Mouse (Mus musculus): ENCODE measurements around the gene Zfp618. TPM values are rescaled to one million over a fixed set of nuclear protein-coding genes. Genes with fewer than 3 reads are reported as not detected.

Zfp618 gene
- polyA plus RNA-seq, 1 experiment from 2014 or later, result 29.7 TPM

DNA sequence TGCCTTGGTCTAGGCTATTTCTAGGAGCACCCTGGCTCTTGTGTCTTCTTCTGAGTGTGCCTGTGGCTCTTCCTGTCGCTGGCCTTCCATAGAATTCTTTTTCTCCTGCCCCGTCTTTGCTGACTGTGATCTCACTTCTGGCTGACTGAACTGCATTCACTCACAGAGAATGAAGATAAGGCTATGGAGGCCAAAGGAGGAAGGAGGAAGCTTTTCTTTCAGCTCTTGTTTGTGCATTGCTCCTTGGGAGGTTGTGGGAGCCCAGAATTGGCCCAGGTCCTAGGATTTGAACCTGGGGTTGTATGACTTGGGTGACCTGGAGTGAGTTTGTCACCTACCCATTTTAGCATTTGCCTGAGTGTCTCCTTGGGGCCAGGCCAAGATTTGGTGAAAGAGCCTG, 72.9 kb downstream of the Zfp618 start:
- Histone ChIP-seq H3K4me3 (ENCODE audit: low read depth, low read length) (no peak overlapping the region), H3K27ac (replicated peaks; ENCODE audit: low read depth, low read length) (no peak overlapping the region), H3K27me3 (ENCODE audit: control insufficient read depth, insufficient read depth, low read length) (no peaks in the 10 kb centered on the region), H3K4me1 (ENCODE audit: control insufficient read depth, insufficient read depth, low read length) (peaks cover 9% of the 10 kb centered on the region), H3K9me3 (ENCODE audit: control insufficient read depth, low read length) (no peaks in the 10 kb centered on the region), H3K9ac (ENCODE audit: low read length) (no peak overlapping the region), H3K4me2 (ENCODE audit: low read depth, severe bottlenecking) (no peak overlapping the region), H3K36me3 (ENCODE audit: control insufficient read depth, insufficient read depth, low read length) (peaks cover 2% of the 10 kb centered on the region; the same call in 1 of the 2 replicates)
- DNase-seq (ENCODE audit: low spot score), result no peak
- no peak for ATAC-seq (ENCODE audit: insufficient number of reproducible peaks, low FRiP score, low TSS enrichment, low read depth)
- WGBS, result 83% methylated on average over 2 of the region's 2 CpGs

DNA sequence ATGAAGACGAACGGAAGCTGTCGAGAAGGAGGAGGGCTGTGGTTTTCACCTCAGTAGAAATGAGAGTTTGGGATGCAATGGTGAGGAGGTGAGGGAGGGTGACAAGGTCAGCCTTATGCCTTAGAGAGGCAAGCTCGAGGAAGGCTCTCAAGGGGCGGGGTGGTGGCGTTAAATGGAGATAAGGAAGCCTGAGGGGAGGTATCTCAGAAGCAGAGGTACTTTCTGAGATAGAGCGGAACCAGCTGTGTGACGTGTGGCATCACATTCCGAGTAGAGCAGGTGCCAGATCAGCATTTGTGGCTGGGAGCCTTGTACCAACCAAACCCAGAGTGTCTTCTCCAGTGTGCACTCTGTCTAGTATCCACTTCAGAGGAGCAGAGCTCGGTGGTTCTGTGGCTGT, 73.6 kb downstream of the Zfp618 start:
- peaks cover 9% of the 10 kb centered on the region for H3K4me1 ChIP-seq (ENCODE audit: control insufficient read depth, insufficient read depth, low read length)
- H3K9me3 ChIP-seq (ENCODE audit: control insufficient read depth, low read length), result no peaks in the 10 kb centered on the region
- WGBS, result 90% methylated on average over 10 of the region's 10 CpGs

DNA sequence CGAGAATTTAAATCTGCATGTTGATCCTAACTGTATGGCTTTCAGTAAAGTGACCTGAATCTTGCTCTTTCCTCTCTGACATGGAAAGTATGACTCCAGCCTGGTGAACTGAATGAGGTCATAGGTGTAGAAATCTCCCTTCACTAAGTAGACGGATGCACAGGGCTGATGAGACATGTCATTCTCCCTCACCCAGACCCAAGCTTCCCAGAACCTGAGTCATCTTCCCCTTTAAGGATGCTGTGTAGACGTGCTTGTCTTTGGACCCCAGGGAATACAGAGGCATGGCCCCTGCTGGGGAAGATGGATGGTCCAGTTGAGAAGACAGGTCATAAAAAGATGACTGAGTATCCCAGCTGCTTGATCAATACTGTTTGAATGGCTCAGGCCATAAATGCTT, 83.2 kb downstream of the Zfp618 start:
- Histone ChIP-seq H3K4me2 (ENCODE audit: low read depth, severe bottlenecking) (no peak overlapping the region), H3K27ac (replicated peaks; ENCODE audit: low read depth, low read length) (no peak overlapping the region), H3K36me3 (ENCODE audit: control insufficient read depth, insufficient read depth, low read length) (no peaks in the 10 kb centered on the region), H3K9me3 (ENCODE audit: control insufficient read depth, low read length) (no peaks in the 10 kb centered on the region), H3K9ac (ENCODE audit: low read length) (no peak overlapping the region), H3K4me3 (ENCODE audit: low read depth, low read length) (no peak overlapping the region), H3K4me1 (ENCODE audit: control insufficient read depth, insufficient read depth, low read length) (peaks cover 21% of the 10 kb centered on the region), H3K27me3 (ENCODE audit: control insufficient read depth, insufficient read depth, low read length) (no peaks in the 10 kb centered on the region)
- DNase-seq (ENCODE audit: low spot score) (no peak), ATAC-seq (ENCODE audit: insufficient number of reproducible peaks, low FRiP score, low TSS enrichment, low read depth) (no peak)
- WGBS, result 89% methylated on average over 3 of the region's 3 CpGs

More for the DNA sequence above, 73.6 kb downstream of the Zfp618 start:
- Histone ChIP-seq H3K4me3 (ENCODE audit: low read depth, low read length) (no peak overlapping the region), H3K27ac (replicated peaks; ENCODE audit: low read depth, low read length) (no peak overlapping the region), H3K27me3 (ENCODE audit: control insufficient read depth, insufficient read depth, low read length) (no peaks in the 10 kb centered on the region), H3K9ac (ENCODE audit: low read length) (no peak overlapping the region), H3K4me2 (ENCODE audit: low read depth, severe bottlenecking) (no peak overlapping the region), H3K36me3 (ENCODE audit: control insufficient read depth, insufficient read depth, low read length) (peaks cover 2% of the 10 kb centered on the region; the same call in 1 of the 2 replicates)
- DNase-seq (ENCODE audit: low spot score) (no peak), ATAC-seq (ENCODE audit: insufficient number of reproducible peaks, low FRiP score, low TSS enrichment, low read depth) (no peak)

DNA sequence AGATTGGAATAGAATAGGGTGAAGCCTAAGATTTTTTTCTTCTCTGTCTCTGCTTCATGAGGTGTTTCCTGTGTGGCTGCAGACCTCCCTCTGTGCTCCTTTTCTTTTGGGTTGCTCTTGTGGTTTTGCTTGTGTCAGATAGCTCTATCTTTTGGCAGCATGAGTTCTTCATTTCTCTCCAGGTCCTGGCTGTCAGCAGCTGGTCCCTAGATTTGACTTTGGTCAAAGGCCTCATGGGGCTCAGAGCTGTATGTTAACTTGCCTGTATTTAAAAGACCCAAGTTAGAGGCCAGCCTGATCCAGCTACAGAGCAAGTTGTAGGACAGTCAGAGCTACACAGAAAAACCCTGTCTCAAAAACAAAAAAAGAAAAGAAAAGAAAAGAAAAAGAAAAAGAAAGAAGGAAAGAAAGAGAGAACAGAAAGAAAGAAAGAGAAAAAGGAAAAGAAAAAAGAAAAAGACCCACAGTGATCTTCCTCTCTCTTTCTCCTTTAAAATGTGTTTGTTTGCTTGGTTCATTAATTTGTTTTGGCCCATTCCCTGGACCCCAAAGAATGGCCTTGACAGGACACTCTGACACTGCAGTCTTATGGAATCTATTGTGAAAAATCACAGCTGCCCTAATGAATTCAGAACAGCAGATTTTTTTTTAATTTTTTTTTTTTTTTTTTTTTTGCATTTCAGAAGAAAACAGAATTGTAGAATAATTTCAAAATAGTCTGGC, 84.4 kb downstream of the Zfp618 start:
- ATAC-seq (ENCODE audit: insufficient number of reproducible peaks, low FRiP score, low TSS enrichment, low read depth), result no peak
- H3K36me3 ChIP-seq (ENCODE audit: control insufficient read depth, insufficient read depth, low read length), result no peaks in the 10 kb centered on the region
- peaks cover 24% of the 10 kb centered on the region for H3K4me1 ChIP-seq (ENCODE audit: control insufficient read depth, insufficient read depth, low read length)
- no peak overlapping the region for H3K9ac ChIP-seq (ENCODE audit: low read length)
- no peak overlapping the region for H3K4me2 ChIP-seq (ENCODE audit: low read depth, severe bottlenecking)
- no peak overlapping the region for H3K27ac ChIP-seq (replicated peaks; ENCODE audit: low read depth, low read length)
- no peaks in the 10 kb centered on the region for H3K9me3 ChIP-seq (ENCODE audit: control insufficient read depth, low read length)
- no peak overlapping the region for H3K4me3 ChIP-seq (ENCODE audit: low read depth, low read length)
- DNase-seq (ENCODE audit: low spot score), result no peak
- H3K27me3 ChIP-seq (ENCODE audit: control insufficient read depth, insufficient read depth, low read length), result no peaks in the 10 kb centered on the region

DNA sequence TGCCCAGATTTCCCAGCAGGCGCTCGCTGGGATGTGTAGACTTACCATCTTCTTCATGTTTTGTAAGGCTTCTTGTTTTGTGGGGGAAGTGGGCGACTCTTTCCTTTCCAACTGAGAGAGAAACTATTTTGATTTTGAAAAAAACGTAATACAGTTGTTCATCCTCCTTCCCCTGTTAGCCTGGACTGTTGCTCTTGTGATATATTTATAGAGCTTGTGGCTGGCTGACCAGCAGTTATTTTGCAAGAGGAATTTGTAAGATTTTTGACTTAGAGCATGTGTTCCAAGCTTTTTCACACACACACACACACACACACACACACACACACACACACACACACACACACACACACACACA, 84.9 kb downstream of the Zfp618 start:
- Histone ChIP-seq H3K9ac (ENCODE audit: low read length) (no peak overlapping the region), H3K4me1 (ENCODE audit: control insufficient read depth, insufficient read depth, low read length) (peaks cover 24% of the 10 kb centered on the region), H3K4me3 (ENCODE audit: low read depth, low read length) (no peak overlapping the region), H3K27me3 (ENCODE audit: control insufficient read depth, insufficient read depth, low read length) (no peaks in the 10 kb centered on the region), H3K27ac (replicated peaks; ENCODE audit: low read depth, low read length) (no peak overlapping the region), H3K9me3 (ENCODE audit: control insufficient read depth, low read length) (no peaks in the 10 kb centered on the region), H3K4me2 (ENCODE audit: low read depth, severe bottlenecking) (no peak overlapping the region), H3K36me3 (ENCODE audit: control insufficient read depth, insufficient read depth, low read length) (no peaks in the 10 kb centered on the region)
- no peak for ATAC-seq (ENCODE audit: insufficient number of reproducible peaks, low FRiP score, low TSS enrichment, low read depth)
- no peak for DNase-seq (ENCODE audit: low spot score)
- WGBS, result 89% methylated on average over 4 of the region's 4 CpGs

DNA sequence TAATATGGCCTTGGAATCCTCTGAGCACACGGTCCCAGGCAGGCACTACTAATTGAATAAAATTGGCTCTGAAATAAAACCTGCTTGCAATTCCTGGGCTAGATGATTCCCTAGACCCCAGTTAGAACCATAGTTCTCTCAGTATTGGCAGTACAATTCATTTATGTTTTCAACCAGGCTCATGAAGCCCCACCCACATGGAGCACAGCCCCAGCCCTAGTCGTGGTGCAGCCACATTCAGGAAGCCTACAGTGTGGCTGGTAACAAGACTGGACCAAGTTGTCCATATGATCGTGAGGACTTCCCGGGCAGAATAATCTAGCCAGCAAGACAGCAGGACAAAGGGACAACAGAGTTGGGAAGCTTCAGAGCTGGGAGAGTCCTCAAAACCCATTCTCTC, 85.6 kb downstream of the Zfp618 start:
- H3K4me1 ChIP-seq (ENCODE audit: control insufficient read depth, insufficient read depth, low read length), result peaks cover 24% of the 10 kb centered on the region
- WGBS, result 81% methylated on average over 4 of the region's 4 CpGs
- no peaks in the 10 kb centered on the region for H3K36me3 ChIP-seq (ENCODE audit: control insufficient read depth, insufficient read depth, low read length)
- no peak overlapping the region for H3K27ac ChIP-seq (replicated peaks; ENCODE audit: low read depth, low read length)
- H3K9ac ChIP-seq (ENCODE audit: low read length), result no peak overlapping the region
- ATAC-seq (ENCODE audit: insufficient number of reproducible peaks, low FRiP score, low TSS enrichment, low read depth) (no peak), DNase-seq (ENCODE audit: low spot score) (no peak)
- no peaks in the 10 kb centered on the region for H3K9me3 ChIP-seq (ENCODE audit: control insufficient read depth, low read length)
- H3K27me3 ChIP-seq (ENCODE audit: control insufficient read depth, insufficient read depth, low read length), result no peaks in the 10 kb centered on the region
- no peak overlapping the region for H3K4me3 ChIP-seq (ENCODE audit: low read depth, low read length)
- H3K4me2 ChIP-seq (ENCODE audit: low read depth, severe bottlenecking), result no peak overlapping the region

DNA sequence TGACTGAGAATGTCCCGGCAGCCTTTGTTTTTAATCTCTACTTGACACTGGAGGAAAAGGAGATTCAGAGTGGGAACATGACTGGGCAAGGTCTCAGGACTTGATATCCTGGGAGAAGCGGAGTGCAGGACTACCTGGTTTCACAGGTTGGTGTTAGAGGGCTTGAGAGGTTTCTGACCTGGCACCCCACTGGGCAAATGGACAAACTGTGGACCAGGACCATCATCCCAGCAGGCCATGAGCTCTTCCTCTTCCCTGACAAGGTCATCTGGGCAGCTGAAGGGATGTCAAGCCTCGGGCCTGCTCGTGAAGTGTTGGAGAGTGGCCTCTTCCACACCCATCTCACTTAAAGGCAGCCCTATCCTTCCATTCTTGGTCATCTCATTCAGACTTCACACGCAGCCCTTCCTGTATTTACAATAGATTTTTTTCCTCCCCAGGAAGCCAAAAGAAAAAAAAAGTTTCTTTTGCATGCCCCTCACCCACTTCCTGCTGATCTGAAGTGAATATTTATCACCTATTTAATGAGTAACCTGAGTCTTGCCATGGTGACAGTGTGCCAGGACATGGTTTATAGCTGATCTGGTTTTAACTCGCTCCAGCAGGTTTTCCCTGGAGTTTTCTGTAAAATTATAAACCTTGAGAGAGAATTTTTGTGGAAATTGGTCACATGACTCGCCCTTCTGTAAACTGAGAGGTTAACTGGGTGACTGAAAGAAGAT, 86.7 kb downstream of the Zfp618 start:
- H3K9ac ChIP-seq (ENCODE audit: low read length), result no peak overlapping the region
- H3K4me3 ChIP-seq (ENCODE audit: low read depth, low read length), result no peak overlapping the region
- peaks cover 30% of the 10 kb centered on the region for H3K4me1 ChIP-seq (ENCODE audit: control insufficient read depth, insufficient read depth, low read length)

DNA sequence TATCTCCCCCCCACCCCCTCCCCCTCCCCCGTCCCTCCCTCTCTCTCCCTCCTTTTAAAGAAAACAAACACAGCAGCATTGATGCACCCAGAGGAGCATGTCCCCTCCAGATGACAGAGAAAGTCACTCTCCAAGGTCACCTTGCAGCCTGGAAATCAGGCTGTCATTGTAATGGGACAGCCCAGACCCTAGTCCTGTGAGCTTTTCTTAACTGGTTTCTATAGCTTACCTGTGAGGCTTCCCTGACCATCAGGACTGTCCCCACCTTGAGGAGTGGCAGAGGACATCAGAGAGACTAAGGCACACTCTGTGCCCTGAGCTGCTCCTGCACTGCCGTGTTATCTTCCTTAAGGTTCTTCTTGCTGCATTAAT, 87.3 kb downstream of the Zfp618 start:
- ATAC-seq (ENCODE audit: insufficient number of reproducible peaks, low FRiP score, low TSS enrichment, low read depth) (0 out of 2 replicates have a peak, but pooled peaks have one; percentile 24), DNase-seq (ENCODE audit: low spot score) (no peak)
- Histone ChIP-seq H3K27me3 (ENCODE audit: control insufficient read depth, insufficient read depth, low read length) (no peaks in the 10 kb centered on the region), H3K27ac (replicated peaks; ENCODE audit: low read depth, low read length) (no peak overlapping the region), H3K9me3 (ENCODE audit: control insufficient read depth, low read length) (no peaks in the 10 kb centered on the region), H3K4me1 (ENCODE audit: control insufficient read depth, insufficient read depth, low read length) (peaks cover 32% of the 10 kb centered on the region), H3K9ac (ENCODE audit: low read length) (no peak overlapping the region), H3K36me3 (ENCODE audit: control insufficient read depth, insufficient read depth, low read length) (no peaks in the 10 kb centered on the region), H3K4me3 (ENCODE audit: low read depth, low read length) (no peak overlapping the region), H3K4me2 (ENCODE audit: low read depth, severe bottlenecking) (no peak overlapping the region)
- 40% methylated on average over 2 of the region's 2 CpGs for WGBS

More for the DNA sequence above, 86.7 kb downstream of the Zfp618 start:
- H3K27ac ChIP-seq (replicated peaks; ENCODE audit: low read depth, low read length), result peak overlapping the region; percentile 62
- 34% methylated on average over 7 of the region's 7 CpGs for WGBS
- ATAC-seq (ENCODE audit: insufficient number of reproducible peaks, low FRiP score, low TSS enrichment, low read depth) (peak; percentile 72; the same call in 1 of the 2 replicates), DNase-seq (ENCODE audit: low spot score) (peak; percentile 52)
- no peaks in the 10 kb centered on the region for H3K27me3 ChIP-seq (ENCODE audit: control insufficient read depth, insufficient read depth, low read length)
- no peaks in the 10 kb centered on the region for H3K9me3 ChIP-seq (ENCODE audit: control insufficient read depth, low read length)
- H3K4me2 ChIP-seq (ENCODE audit: low read depth, severe bottlenecking), result no peak overlapping the region
- H3K36me3 ChIP-seq (ENCODE audit: control insufficient read depth, insufficient read depth, low read length), result no peaks in the 10 kb centered on the region

All from limb, embryonic 11.5 days (tissue).